Mouse (Mus musculus): ENCODE results near the gene Ptbp1. TPM values are rescaled to one million over a fixed set of nuclear protein-coding genes. Genes with fewer than 3 reads are reported as not detected.

Gene Ptbp1
- total RNA-seq, 2 experiments from 2014 or later = 44.0 to 66.0 TPM

GRCm38 (mm10) chr10:79909092-79909922 lies 55.1 kb downstream of the Ptbp1 start:
- no peak for DNase-seq (ENCODE audit: extremely low spot score in 1 of 2, low spot score in 1 of 2)

GRCm38 (mm10) chr10:79910556-79910955 lies 56.3 kb downstream of the Ptbp1 start, which contains the start of gene Gm26602:
Gm26602 (plus strand) TSS chr10:79910856.
- no peak for DNase-seq (ENCODE audit: extremely low spot score in 1 of 2, low spot score in 1 of 2)

GRCm38 (mm10) chr10:79912412-79912811 lies 58.2 kb downstream of the Ptbp1 start:
- no peak for DNase-seq (ENCODE audit: extremely low spot score in 1 of 2, low spot score in 1 of 2)

Small RNA genes within 50 kb of the gene (microRNA-seq; reads per million reads assigned to microRNA genes)
- 0 to 0.55 reads per million in 2 experiments for gene Mir6910

Other genes starting within 250 kb of the Ptbp1 start
- gene C2cd4c, start 240.4 kb upstream of the Ptbp1 start, total RNA-seq (2021) = 10 to 100 TPM; 12.1 to 12.3 TPM
- 10 to 100 TPM; 39.2 to 48.2 TPM for gene Shc2, start 216.5 kb upstream of the Ptbp1 start, total RNA-seq (2021)
- under 1 TPM in 1 of 2 experiments, not detected in 1; 0.22 TPM for gene Odf3l2, start 208.7 kb upstream of the Ptbp1 start, total RNA-seq (2021)
- gene Madcam1, start 189.9 kb upstream of the Ptbp1 start, total RNA-seq (2021) = not detected
- 10 to 100 TPM; 74.9 to 79.7 TPM for gene Tpgs1, start 185.1 kb upstream of the Ptbp1 start, total RNA-seq (2021)
- 10 to 100 TPM; 67.1 to 77.7 TPM for gene Cdc34, start 172.2 kb upstream of the Ptbp1 start, total RNA-seq (2021)
- gene Gzmm, start 165.4 kb upstream of the Ptbp1 start, total RNA-seq (2021) = 1 to 10 TPM; 2.4 to 3.1 TPM
- 100 to 1,000 TPM; 610 to 665 TPM for gene Bsg, start 149.9 kb upstream of the Ptbp1 start, total RNA-seq (2021)
- gene Hcn2, start 137.8 kb upstream of the Ptbp1 start, total RNA-seq (2021) = 100 to 1,000 TPM; 108 to 110 TPM
- 10 to 100 TPM; 39.2 to 44.6 TPM for gene Polrmt, start 107.8 kb upstream of the Ptbp1 start, total RNA-seq (2021)
- 1 to 10 TPM; 1.0 to 1.5 TPM for gene Fgf22, start 99.4 kb upstream of the Ptbp1 start, total RNA-seq (2021)
- gene Rnf126, start 87.5 kb upstream of the Ptbp1 start, total RNA-seq (2021) = 10 to 100 TPM; 82.7 to 92.9 TPM
- 1 to 10 TPM; 1.2 to 2.1 TPM for gene Fstl3, start 77.2 kb upstream of the Ptbp1 start, total RNA-seq (2021)
- under 1 TPM; 0.30 to 0.33 TPM for gene Prss57, start 63.5 kb upstream of the Ptbp1 start, total RNA-seq (2021)
- gene Palm, start 60.9 kb upstream of the Ptbp1 start, total RNA-seq (2021) = 100 to 1,000 TPM; 307 to 325 TPM
- gene Misp, start 33.4 kb upstream of the Ptbp1 start, total RNA-seq (2021) = under 1 TPM; 0.66 to 0.89 TPM
- gene Prtn3, start 20.0 kb downstream of the Ptbp1 start, total RNA-seq (2021) = 1 to 10 TPM; 1.1 to 1.4 TPM
- 10 to 100 TPM; 32.4 to 34.4 TPM for gene Plppr3, start 20.2 kb downstream of the Ptbp1 start, total RNA-seq (2021)
- gene Elane, start 31.8 kb downstream of the Ptbp1 start, total RNA-seq (2021) = not detected
- not detected for gene Cfd, start 36.4 kb downstream of the Ptbp1 start, total RNA-seq (2021)
- gene Med16, start 54.5 kb downstream of the Ptbp1 start, total RNA-seq (2021) = 10 to 100 TPM; 55.5 to 56.2 TPM
- not detected for gene Gm26602, start 56.4 kb downstream of the Ptbp1 start, total RNA-seq (2021)
- gene Kiss1r, start 62.5 kb downstream of the Ptbp1 start, total RNA-seq (2021) = 1 to 10 TPM; 6.6 to 6.7 TPM
- gene R3hdm4, start 66.8 kb downstream of the Ptbp1 start, total RNA-seq (2021) = 100 to 1,000 TPM; 428 to 450 TPM
- gene Arid3a, start 72.6 kb downstream of the Ptbp1 start, total RNA-seq (2021) = 1 to 10 TPM; 4.6 to 6.9 TPM
- 10 to 100 TPM; 42.9 to 45.8 TPM for gene Wdr18, start 105.7 kb downstream of the Ptbp1 start, total RNA-seq (2021)
- gene Grin3b, start 116.3 kb downstream of the Ptbp1 start, total RNA-seq (2021) = under 1 TPM; 0.12 to 0.15 TPM
- gene Tmem259, start 129.9 kb downstream of the Ptbp1 start, total RNA-seq (2021) = 100 to 1,000 TPM; 125 to 131 TPM
- gene Cnn2, start 134.2 kb downstream of the Ptbp1 start, total RNA-seq (2021) = 1 to 10 TPM; 5.8 to 6.0 TPM
- gene Abca7, start 142.1 kb downstream of the Ptbp1 start, total RNA-seq (2021) = 10 to 100 TPM in 1 of 2 experiments, 1 to 10 TPM in 1; 9.6 to 10.2 TPM
- 1 to 10 TPM; 3.3 to 4.3 TPM for gene Arhgap45, start 162.2 kb downstream of the Ptbp1 start, total RNA-seq (2021)
- gene Polr2e, start 185.4 kb downstream of the Ptbp1 start, total RNA-seq (2021) = 10 to 100 TPM; 86.6 to 91.0 TPM
- 100 to 1,000 TPM; 486 to 515 TPM for gene Gpx4, start 192.7 kb downstream of the Ptbp1 start, total RNA-seq (2021)

Data from layer of hippocampus, postnatal 25 days (tissue).